Mouse (Mus musculus): ENCODE results near the gene Cygb.

The Cygb gene

GRCm38 (mm10) chr11:116656348-116657191 is 2.5 kb upstream of the Cygb start:
- DNase-seq (ENCODE audit: low spot score), result no peak

GRCm38 (mm10) chr11:116653709-116654221 is 348 bp downstream of the Cygb start:
- peak; percentile 45 for DNase-seq (ENCODE audit: low spot score)

- no peak for DNase-seq (ENCODE audit: low spot score)
Measured at GRCm38 (mm10) chr11:116653234-116653633, 879 bp downstream of the Cygb start, which contains the start of gene Prcd. TSS of gene Prcd (plus strand) at chr11:116653534.

GRCm38 (mm10) chr11:116652330-116653098 is 1.6 kb downstream of the Cygb start:
- no peak for DNase-seq (ENCODE audit: low spot score)

GRCm38 (mm10) chr11:116651339-116651738 is 2.8 kb downstream of the Cygb start:
- no peak for DNase-seq (ENCODE audit: low spot score)

- DNase-seq (ENCODE audit: low spot score), result no peak
Measured at GRCm38 (mm10) chr11:116650811-116651210, 3.3 kb downstream of the Cygb start.

GRCm38 (mm10) chr11:116649711-116650337 is 4.3 kb downstream of the Cygb start:
- no peak for DNase-seq (ENCODE audit: low spot score)

GRCm38 (mm10) chr11:116648976-116649375 is 5.1 kb downstream of the Cygb start:
- DNase-seq (ENCODE audit: low spot score), result no peak

GRCm38 (mm10) chr11:116648213-116648921 is 5.7 kb downstream of the Cygb start:
- DNase-seq (ENCODE audit: low spot score), result no peak

GRCm38 (mm10) chr11:116647340-116647991 is 6.6 kb downstream of the Cygb start:
- no peak for DNase-seq (ENCODE audit: low spot score)

- no peak for DNase-seq (ENCODE audit: low spot score)
Measured at GRCm38 (mm10) chr11:116646771-116647170, 7.3 kb downstream of the Cygb start.

GRCm38 (mm10) chr11:116646136-116646535 is 8.0 kb downstream of the Cygb start:
- DNase-seq (ENCODE audit: low spot score), result no peak

- DNase-seq (ENCODE audit: low spot score), result no peak
Measured at GRCm38 (mm10) chr11:116645446-116646110, 8.5 kb downstream of the Cygb start.

GRCm38 (mm10) chr11:116644225-116645112 is 9.6 kb downstream of the Cygb start:
- no peak for DNase-seq (ENCODE audit: low spot score)

- peak; percentile 56 for DNase-seq (ENCODE audit: low spot score)
Measured at GRCm38 (mm10) chr11:116643579-116644224, 10.4 kb downstream of the Cygb start.

GRCm38 (mm10) chr11:116642681-116643578 is 11.2 kb downstream of the Cygb start:
- DNase-seq (ENCODE audit: low spot score), result peak; percentile 95

- DNase-seq (ENCODE audit: low spot score), result no peak
Measured at GRCm38 (mm10) chr11:116641731-116642130, 12.4 kb downstream of the Cygb start.

- DNase-seq (ENCODE audit: low spot score), result peak; percentile 56
Measured at GRCm38 (mm10) chr11:116641168-116641567, 12.9 kb downstream of the Cygb start.

All from retina, embryonic 14.5 days (tissue).